Mouse (Mus musculus) CH12F3 (cell line): ENCODE measurements around the gene Grip1.

Source experiments
- in situ Hi-C: fragments of 300-500 bp; cut with MboI; formaldehyde crosslinking; loops from 2 replicates; pipeline ENCODE4 v1.14.3; 2020; ENCODE audit warnings: low sequenced_read_pairs

Grip1 gene

GRCm38 (mm10) chr10:120026437-120026836, 572.8 kb downstream of the Grip1 start:
- in situ Hi-C loops, result no loop called here

DNA sequence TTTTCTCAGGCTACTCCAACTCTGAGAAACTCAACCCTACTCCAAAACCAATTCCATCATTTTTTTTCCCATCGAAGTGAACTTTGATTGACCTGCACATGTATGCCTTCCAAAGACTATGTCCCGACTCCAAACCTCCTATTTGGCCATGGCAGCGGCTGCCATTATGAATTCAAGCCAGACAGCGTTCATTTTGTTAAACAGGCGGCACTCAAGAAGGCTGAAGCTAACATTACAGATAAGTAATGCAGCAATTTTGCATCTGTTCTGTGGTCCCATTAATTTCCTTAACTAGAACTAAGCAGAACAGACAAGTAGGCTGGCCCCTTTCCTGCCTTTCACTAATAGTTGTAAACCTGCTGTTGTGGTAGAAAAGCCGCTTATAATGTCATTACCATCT, 577.3 kb downstream of the Grip1 start:
- in situ Hi-C loops, result no loop called here

- in situ Hi-C loops, result no loop called here
Observed at GRCm38 (mm10) chr10:120031316-120031715, 577.7 kb downstream of the Grip1 start.

DNA sequence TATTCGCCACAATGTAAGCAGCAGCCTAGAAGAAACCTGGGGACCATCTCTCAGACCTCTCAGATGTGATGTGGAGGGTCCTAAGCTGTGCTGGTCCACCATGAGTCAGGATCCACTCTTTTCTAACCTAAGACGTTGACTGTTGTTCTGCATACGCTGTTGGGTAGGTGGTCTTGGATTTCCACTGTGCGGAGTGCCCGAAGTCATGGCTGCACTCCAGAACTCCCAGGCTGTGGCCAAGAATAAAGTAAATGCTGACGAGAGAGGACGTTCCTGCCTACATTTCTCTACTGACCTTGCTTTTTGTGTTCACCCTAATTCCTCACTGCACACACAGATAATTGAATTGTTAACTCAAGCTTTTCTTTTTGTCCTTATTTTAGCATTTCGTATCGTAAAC, 580.2 kb downstream of the Grip1 start:
- in situ Hi-C loops, result no loop called here

DNA sequence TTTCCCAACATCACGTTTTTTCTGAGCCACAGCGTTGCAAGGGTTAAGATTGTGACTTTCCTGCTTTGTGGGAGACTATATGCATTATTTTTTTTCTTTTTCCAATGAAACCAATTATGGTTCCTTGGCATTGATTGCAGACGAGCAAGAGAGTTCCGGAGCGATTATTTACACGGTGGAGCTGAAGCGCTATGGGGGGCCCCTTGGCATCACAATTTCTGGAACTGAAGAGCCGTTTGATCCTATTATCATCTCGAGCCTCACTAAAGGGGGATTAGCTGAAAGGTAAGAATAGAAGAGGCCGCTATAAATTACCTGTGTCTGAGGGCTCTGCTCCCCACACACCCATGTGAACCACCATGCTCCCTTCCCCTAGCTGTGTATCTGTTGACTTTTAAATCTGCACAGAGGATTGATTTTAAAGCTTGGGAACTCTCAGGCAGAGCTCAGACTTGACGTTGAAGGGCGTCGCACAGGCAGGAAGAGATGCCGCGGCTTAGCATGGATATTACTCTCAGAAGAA, 581.6 kb downstream of the Grip1 start:
- in situ Hi-C loops, result no loop called here

DNA sequence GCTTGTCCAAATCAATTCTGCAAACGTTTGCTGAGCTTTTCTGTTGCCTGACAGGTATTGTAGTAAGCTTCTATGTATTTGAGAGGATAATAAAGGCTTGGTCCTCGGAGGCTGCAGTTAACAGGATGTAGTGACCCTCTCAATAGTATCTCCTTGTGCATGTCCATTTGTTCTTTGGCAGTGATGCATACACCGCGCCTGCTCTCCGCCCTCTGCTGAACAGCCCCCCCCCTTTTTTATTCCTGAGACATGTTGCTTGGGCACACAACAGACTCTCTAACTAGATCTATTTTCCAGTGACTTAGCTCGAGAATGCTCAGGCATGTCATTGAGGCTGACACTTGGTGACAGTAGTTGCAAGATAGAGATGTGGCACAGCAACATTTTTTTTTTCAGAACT, 582.2 kb downstream of the Grip1 start:
- in situ Hi-C loops, result no loop called here

DNA sequence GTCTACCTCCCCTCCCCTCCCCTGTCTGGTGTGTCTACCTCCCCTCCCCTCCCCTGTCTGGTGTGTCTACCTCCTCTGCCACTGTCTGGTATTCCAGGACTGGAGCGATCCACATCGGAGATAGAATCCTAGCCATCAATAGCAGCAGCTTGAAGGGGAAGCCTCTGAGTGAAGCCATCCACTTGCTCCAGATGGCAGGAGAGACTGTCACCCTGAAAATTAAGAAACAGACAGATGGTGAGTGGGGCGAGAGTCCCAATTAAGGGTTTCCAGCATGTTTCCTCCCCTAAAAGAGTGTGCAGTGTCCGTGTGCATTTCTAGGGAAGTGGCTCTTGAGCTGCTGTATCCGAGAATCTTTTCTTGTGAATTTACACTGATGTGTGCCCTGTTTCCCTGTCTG, 584.6 kb downstream of the Grip1 start:
- in situ Hi-C loops, result no loop called here

DNA sequence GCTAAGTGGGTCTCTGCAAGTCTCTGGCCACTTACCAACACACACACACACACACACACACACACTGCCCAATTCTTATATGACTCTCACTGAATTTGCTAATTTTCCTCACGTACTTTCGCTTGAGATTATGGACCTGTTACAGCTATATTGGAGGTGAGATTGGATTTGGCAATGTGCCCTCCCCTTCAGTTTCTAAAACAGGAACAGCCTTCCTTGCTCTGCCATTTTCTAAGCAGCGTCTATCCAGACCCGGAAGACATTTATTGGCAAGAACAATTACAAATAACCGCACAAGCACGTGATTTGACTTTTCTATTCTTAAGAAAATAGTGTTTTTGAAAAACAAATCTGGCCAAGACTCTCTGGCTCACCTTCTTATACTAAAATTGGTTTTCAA, 590.6 kb downstream of the Grip1 start:
- in situ Hi-C loops, result no loop called here

DNA sequence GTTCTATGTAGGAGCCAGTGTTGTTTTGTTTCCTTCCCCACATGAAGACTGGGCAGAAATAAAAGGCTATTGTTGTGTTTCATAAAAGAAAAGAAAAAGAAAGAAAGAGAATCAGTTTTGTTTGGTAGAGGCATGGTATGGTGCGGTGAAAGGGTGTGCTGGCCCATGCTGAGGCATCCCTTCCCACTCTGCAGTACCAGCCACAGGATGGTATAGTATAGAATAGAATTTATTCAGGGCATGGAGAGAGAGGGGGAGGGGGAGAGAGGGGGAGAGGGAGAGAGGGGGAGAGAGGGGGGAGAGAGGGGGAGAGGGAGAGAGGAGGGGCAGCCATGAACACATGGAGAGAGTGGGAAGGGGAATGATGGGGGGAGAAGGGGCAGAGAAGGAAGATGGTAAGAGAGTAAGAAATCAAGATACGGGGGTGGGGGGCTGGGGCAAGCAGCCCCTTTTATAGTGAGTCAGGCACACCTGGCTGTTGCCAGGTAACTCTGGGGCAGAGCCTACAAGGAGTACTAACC, 591.1 kb downstream of the Grip1 start:
- in situ Hi-C loops, result no loop called here

DNA sequence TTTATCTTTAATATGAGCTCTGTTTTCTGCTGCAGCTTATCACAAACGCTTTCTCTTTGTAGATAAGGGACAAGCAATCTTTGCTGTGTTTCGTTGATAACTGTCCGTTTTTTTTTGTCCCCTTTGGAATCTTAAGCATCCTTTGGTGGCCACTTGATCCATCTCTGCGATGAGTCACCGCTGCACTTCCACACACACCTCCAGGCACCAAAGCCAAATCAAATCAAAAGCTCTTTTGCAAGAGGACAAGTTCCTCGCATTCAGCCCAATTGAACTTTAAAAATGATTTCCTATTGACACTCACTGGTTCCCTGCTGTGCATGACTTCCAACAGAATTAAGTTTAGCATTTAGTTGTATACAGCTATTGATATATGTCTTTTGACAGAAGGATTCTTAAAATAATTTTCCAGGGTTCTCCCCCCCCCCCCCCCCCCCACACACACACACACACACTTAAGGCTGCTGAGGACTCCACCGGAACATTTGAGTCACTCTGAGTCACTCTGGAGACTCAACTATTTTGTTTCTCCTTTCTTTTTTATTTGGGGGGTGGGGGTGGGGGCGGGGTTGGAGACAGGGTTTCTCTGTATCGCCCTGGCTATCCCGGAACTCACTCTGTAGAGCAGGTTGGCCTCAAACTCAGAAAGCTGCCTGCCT, 607.1 kb downstream of the Grip1 start:
- in situ Hi-C loops, result no loop called here

DNA sequence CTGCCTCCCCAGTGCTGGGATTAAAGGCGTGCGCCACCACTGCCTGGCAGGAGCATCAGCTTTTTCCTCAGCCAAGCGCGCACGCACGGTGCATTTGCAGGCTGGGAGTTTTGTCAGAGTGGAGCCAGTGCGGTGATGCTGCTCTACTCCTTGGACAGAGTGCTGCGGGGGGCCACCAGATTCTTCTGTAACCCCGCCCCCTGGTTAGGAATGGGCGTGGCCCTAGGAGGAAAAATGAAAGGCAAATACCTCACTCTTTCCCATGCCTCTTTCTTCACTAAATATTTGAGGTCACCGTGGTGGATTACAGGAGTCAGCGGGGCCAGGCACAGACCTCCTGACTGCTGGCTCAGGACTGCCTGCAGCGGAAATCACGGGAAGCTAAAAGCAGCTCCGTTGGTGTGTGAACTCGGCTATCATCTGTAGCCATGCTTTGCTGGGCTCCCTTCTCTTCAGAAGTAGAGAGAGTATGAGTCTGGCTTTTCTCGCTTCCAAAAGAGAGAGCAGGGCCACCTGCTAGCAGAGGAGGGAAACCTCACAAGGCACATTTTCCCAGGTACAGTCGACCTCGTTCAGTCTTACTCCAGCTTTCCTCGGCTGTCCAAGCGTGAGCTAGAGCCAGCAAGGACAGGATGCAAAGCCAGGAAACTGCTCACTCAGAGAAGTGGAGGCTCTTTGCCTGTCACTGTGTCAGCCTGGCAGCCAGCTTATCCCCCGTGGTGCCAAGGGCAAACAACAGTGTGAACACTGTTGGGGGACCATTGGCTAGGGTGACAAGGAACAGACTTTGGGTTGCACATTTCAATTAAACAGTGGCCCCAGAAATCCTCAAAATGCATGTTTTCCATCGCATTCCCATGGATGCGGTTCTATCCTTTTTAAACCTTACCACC, 607.9 kb downstream of the Grip1 start:
- in situ Hi-C loops, result no loop called here

DNA sequence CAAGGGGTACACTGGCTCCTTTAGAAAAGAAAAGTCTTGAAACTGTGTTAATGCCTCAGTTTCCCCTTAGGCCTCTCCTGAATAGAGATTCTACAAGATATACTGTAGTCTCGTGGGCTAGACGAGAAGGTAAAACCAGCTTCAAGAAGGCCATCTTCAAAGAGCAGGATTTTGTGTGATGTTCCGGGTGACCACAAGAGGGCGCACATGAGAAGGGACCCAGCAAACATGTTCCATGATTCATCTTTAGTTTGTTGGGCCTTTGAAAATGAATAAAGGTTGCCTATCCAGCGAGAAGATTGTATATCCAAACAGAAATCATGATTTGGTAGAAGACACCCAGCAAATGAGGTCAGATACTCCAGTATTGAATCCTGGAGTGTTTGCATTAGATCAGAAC, 610.8 kb downstream of the Grip1 start:
- in situ Hi-C loops, result no loop called here

GRCm38 (mm10) chr10:120066319-120066718, 612.7 kb downstream of the Grip1 start:
- in situ Hi-C loops, result no loop called here

- in situ Hi-C loops, result no loop called here
Observed at GRCm38 (mm10) chr10:120077850-120078249, 624.2 kb downstream of the Grip1 start.

DNA sequence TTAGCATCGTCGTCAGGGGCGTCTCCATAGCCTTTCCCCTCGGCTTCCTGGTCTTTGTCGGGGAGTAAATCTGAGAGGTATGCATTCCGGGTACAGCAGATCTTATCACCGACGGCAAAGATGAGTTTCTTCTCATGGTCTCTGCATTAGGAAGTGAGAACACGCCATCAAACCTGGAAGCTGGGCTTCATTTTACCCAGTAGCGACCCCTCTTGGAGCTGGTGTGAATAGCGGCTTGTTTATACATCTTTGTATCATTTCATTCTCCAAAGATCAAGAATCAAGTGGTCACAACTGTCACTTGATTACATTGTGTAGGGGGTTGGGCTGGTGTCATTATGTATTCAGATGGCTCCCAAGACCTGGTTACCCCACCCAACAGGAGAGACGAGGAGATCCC, 638.9 kb downstream of the Grip1 start:
- in situ Hi-C loops, result no loop called here

DNA sequence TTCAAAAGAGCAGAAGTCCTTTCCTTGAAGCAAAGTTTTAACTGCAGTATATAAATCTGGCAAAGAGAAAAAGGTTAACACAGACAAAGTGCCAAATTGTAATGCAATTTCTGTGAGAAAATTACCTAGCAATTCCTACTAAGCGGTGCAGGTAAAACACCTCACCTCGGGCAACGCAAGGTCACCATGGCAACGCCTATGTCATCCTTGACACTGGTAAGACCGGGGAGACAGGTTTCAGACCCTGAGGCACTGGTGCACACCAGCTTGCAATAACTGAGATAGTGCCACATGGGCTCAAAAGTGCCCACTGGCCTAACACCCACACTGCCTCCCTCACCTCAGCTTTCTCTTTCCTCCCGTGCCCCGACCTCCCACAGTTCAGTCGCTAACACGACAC, 641.5 kb downstream of the Grip1 start:
- in situ Hi-C loops, result no loop called here

DNA sequence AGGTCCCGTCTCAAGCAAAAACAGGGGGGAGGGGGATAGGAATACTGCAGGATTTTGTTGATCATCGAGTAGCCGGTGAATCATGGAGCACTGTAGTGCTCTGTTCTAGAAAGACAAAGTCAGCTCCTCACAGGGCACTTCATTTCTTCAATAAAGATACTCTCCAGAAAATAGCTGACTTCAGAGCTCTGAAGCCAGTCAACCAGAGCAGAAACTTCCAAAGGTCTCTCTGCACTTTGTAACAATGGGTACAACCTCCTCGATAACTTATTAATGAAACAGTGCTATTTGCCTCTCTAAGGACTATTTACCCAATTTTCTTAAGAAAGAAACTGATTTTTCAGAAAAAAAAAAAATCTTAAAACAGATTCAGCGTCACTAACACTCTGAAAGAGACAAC, 642.1 kb downstream of the Grip1 start:
- in situ Hi-C loops, result no loop called here

DNA sequence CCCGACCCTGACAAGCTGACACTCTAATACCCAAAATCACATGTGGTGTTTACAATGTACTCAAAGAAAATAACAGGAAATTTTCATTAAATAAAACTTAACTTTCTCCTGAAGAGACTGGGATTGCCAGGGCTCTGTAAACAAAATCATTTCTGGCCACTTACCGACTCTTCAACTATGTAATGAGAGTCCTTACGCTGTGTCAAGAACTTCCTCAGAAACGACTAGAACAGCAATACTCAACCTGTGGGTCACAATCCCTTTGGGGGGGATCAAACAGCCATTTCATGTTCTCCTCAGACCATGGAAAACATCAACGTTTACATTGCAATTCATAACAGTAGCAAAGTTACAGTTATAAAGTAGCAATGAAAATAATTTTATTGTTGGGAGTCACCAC, 643.9 kb downstream of the Grip1 start:
- in situ Hi-C loops, result no loop called here

GRCm38 (mm10) chr10:120100806-120101205, 647.2 kb downstream of the Grip1 start:
- in situ Hi-C loops, result loop anchor here (25.0 kb wide), 2 partner anchors 289 to 864 kb away; partner anchors contain the start of gene Cand1

- in situ Hi-C loops, result loop anchor here (25.0 kb wide), 2 partner anchors 300 to 875 kb away; partner anchors contain the start of gene Cand1
Observed at GRCm38 (mm10) chr10:120111691-120112319, 658.2 kb downstream of the Grip1 start.
